7 mouse cellular contexts compared by ENCODE assay signal in genomic region chr17:12506903-12507563, GRCm38 (mm10). TPM values are rescaled to one million over a fixed set of nuclear protein-coding genes. Genes with fewer than 3 reads are reported as not detected.
A peak's percentile ranks its signal among the peaks of the same experiment; 100 is the strongest.
DNase-seq lines count a peak whose midpoint lies in the region; ATAC-seq and TF ChIP-seq lines count a peak whose summit lies in the region.

No protein-coding gene starts in this region.

- H3K4me3 ChIP-seq in G1E (ENCODE audit: low read depth, low read length), result peak overlapping the region; percentile 11; the same call in 1 of the 2 replicates
- peak overlapping the region; percentile 40 for H3K4me3 ChIP-seq in bone marrow, adult 2 months (replicated peaks; ENCODE audit: control insufficient read depth, low read depth, low read length)
- H3K4me3 ChIP-seq in lung, postnatal 0 days (ENCODE audit: low read depth, low read length), result peak overlapping the region; percentile 30
- H3K4me3 ChIP-seq in stomach, embryonic 16.5 days (replicated peaks; ENCODE audit: low read length), result peak overlapping the region; percentile 41

- ATAC-seq in G1E (ENCODE audit: extremely low read depth, insufficient number of reproducible peaks, low FRiP score, poor library complexity, severe bottlenecking), result no peak
- peak; percentile 35 for ATAC-seq in lung, postnatal 0 days
- no peak for ATAC-seq in stomach, embryonic 16.5 days (ENCODE audit: insufficient read depth, low FRiP score)

- under 1% methylated on average over 65 of the region's 65 CpGs for WGBS in bone marrow, adult 2 months
- WGBS in lung, postnatal 0 days, result 1% methylated on average over 52 of the region's 65 CpGs
- 1% methylated on average over 65 of the region's 65 CpGs for WGBS in stomach, embryonic 16.5 days

- TF ChIP-seq CTCF in G1E (IDR thresholded peaks at IDR 0.05; ENCODE audit: low read depth, low read length), result no peak
- TF ChIP-seq CTCF in bone marrow, adult 2 months (IDR thresholded peaks at IDR 0.05; ENCODE audit: control insufficient read depth, insufficient read depth, low read length), result no peak
- no peak for TF ChIP-seq CTCF in lung, postnatal 0 days (IDR thresholded peaks at IDR 0.05)

- no peak; the same call in 1 of the 2 replicates for TF ChIP-seq POLR2A in bone marrow, adult 2 months (IDR thresholded peaks at IDR 0.05; ENCODE audit: borderline replicate concordance, control insufficient read depth, low read depth, low read length)

- no peak for TF ChIP-seq EP300 in lung, postnatal 0 days (IDR thresholded peaks at IDR 0.05)

- peak overlapping the region; percentile 50 for H3K4me2 ChIP-seq in lung, postnatal 0 days (replicated peaks; ENCODE audit: low read depth, low read length)
- peak overlapping the region; percentile 55 for H3K4me2 ChIP-seq in stomach, embryonic 16.5 days (ENCODE audit: low read depth, low read length)

- peaks cover 49% of the 10 kb centered on the region for H3K4me1 ChIP-seq in G1E (ENCODE audit: insufficient read depth, low read depth, low read length)
- no peaks in the 10 kb centered on the region; the same call in 1 of the 2 replicates for H3K4me1 ChIP-seq in bone marrow, adult 2 months (ENCODE audit: control insufficient read depth, insufficient read depth, low read length)
- no peaks in the 10 kb centered on the region for H3K4me1 ChIP-seq in lung, postnatal 0 days (ENCODE audit: insufficient read depth, low read depth, low read length)
- H3K4me1 ChIP-seq in stomach, embryonic 16.5 days (ENCODE audit: control insufficient read depth, insufficient read depth, low read length), result no peaks in the 10 kb centered on the region

- no peak overlapping the region for H3K27ac ChIP-seq in bone marrow, adult 2 months (ENCODE audit: control insufficient read depth, insufficient read depth, low read depth, low read length, poor library complexity)
- H3K27ac ChIP-seq in lung, postnatal 0 days (ENCODE audit: low read length), result no peak overlapping the region
- no peak overlapping the region for H3K27ac ChIP-seq in stomach, embryonic 16.5 days (ENCODE audit: low read length)

- peaks cover 4% of the 10 kb centered on the region for H3K36me3 ChIP-seq in G1E (replicated peaks)
- no peaks in the 10 kb centered on the region for H3K36me3 ChIP-seq in lung, postnatal 0 days (ENCODE audit: insufficient read depth, low read length)
- no peaks in the 10 kb centered on the region for H3K36me3 ChIP-seq in stomach, embryonic 16.5 days (ENCODE audit: control insufficient read depth, insufficient read depth, low read length)

- DNase-seq in G1E (ENCODE audit: low spot score), result no peak
- peak; percentile 29 to 53 for DNase-seq in gastrocnemius, postnatal 4 days (ENCODE audit: low spot score in 2 of 2)
- DNase-seq in kidney, adult 18-20 months, result peak; percentile 27
- DNase-seq in lung, postnatal 0 days (ENCODE audit: low spot score), result no peak
- no peak for DNase-seq in cerebellum, adult 11 months

- peaks cover 13% of the 10 kb centered on the region for H3K27me3 ChIP-seq in G1E (ENCODE audit: insufficient read depth, low read length)
- peaks cover 27% of the 10 kb centered on the region for H3K27me3 ChIP-seq in lung, postnatal 0 days (replicated peaks; ENCODE audit: insufficient read depth, low read length)
- peaks cover 41% of the 10 kb centered on the region for H3K27me3 ChIP-seq in stomach, embryonic 16.5 days (ENCODE audit: control insufficient read depth, insufficient read depth, low read length)

- peaks cover 14% of the 10 kb centered on the region for H3K9me3 ChIP-seq in G1E (replicated peaks)
- H3K9me3 ChIP-seq in lung, postnatal 0 days (ENCODE audit: low read length), result no peaks in the 10 kb centered on the region
- no peaks in the 10 kb centered on the region for H3K9me3 ChIP-seq in stomach, embryonic 16.5 days (replicated peaks; ENCODE audit: control insufficient read depth, low read length)

- no peak overlapping the region for H3K9ac ChIP-seq in lung, postnatal 0 days (replicated peaks; ENCODE audit: low read depth)
- H3K9ac ChIP-seq in stomach, embryonic 16.5 days (ENCODE audit: low read length), result no peak overlapping the region; the same call in 1 of the 2 replicates

RNA-seq across cellular contexts. Expression of gene Slc22a3, which starts 0.5 kb away (rescaled TPM):
- total RNA-seq in G1E (2014; fragmentation: Nextera tagmentation) (not detected in 2 replicates), G1E (2017) (0.06 and 0.27 TPM in 2 replicates)
- polyA plus RNA-seq in G1E (2012), result 0.02 TPM in 2 replicates
- 2.2 and 2.3 TPM in 2 replicates for polyA plus RNA-seq in bone marrow, adult 2 months (2011; ENCODE audit: insufficient read depth, insufficient read length, low replicate concordance, missing spikeins)
- total RNA-seq in gastrocnemius, postnatal 4 days (2021), result 1 to 10 TPM; 1.3 to 2.7 TPM
- polyA plus RNA-seq in lung, postnatal 0 days (2015; fragmentation: Nextera tagmentation; extraction: Ambion mirVana), result 1.7 and 1.9 TPM in 2 replicates
- polyA plus RNA-seq in stomach, embryonic 16.5 days (2015; fragmentation: Nextera tagmentation; extraction: Ambion mirVana), result 0.30 and 0.46 TPM in 2 replicates

Comparison
In these comparisons a context has a peak if more than half of its experiments do, and no peak if none do; other contexts are left out.
1. DNase-seq: peak in gastrocnemius, postnatal 4 days (2 of 2) and kidney, adult 18-20 months (single experiment); none in G1E (single experiment), lung, postnatal 0 days (single experiment) and cerebellum, adult 11 months (single experiment).
2. Peak in every context shown above with its lines, with median percentiles within 50 percentile points of each other: H3K4me3 ChIP-seq.